Mouse (Mus musculus) limb, embryonic 14.5 days (tissue): ENCODE measurements around the gene Ccsap. TPM values are rescaled to one million over a fixed set of nuclear protein-coding genes. Genes with fewer than 3 reads are reported as not detected.

Source experiments
- ATAC-seq: fragments of 200-750 bp; cut with Nextera tagmentation; 2 replicates; pipeline ENCODE4 v1.8.0; 2017; ENCODE audit warnings: low read depth, moderate number of reproducible peaks, moderate TSS enrichment; ENCODE audit not compliant: low FRiP score
- DNase-seq: peaks from one replicate; pipeline ENCODE4 v3.0.0-alpha.2; 2015; ENCODE audit warnings: low spot score
- H3K27ac ChIP-seq: fragments of 300-500 bp; sonication (generic); replicated peaks from 2 replicates; pipeline ENCODE4 v1.5.1; 2014; ENCODE audit warnings: low read depth, mild to moderate bottlenecking, low read length, moderate library complexity, mixed read lengths
- H3K27me3 ChIP-seq: fragments of 300-500 bp; sonication (generic); 2 replicates; pipeline ENCODE4 v1.6.1; 2014; ENCODE audit warnings: low read length, mixed read lengths; ENCODE audit not compliant: control insufficient read depth, insufficient read depth
- H3K36me3 ChIP-seq: fragments of 300-500 bp; sonication (generic); 2 replicates; pipeline ENCODE4 v1.6.1; 2014; ENCODE audit warnings: mild to moderate bottlenecking, low read length, moderate library complexity, mixed read lengths; ENCODE audit not compliant: control insufficient read depth, insufficient read depth
- H3K4me1 ChIP-seq: fragments of 300-500 bp; sonication (generic); 2 replicates; pipeline ENCODE4 v1.6.1; 2014; ENCODE audit warnings: antibody characterized with exemption, low read length, mixed read lengths; ENCODE audit not compliant: control insufficient read depth, insufficient read depth
- H3K4me2 ChIP-seq: fragments of 300-500 bp; sonication (generic); replicated peaks from 2 replicates; pipeline ENCODE4 v1.6.1; 2014; ENCODE audit warnings: low read depth, mild to moderate bottlenecking, low read length, moderate library complexity; ENCODE audit not compliant: severe bottlenecking
- H3K4me3 ChIP-seq: fragments of 300-500 bp; sonication (generic); replicated peaks from 2 replicates; pipeline ENCODE4 v1.5.1; 2014; ENCODE audit warnings: low read length
- H3K9ac ChIP-seq: fragments of 300-500 bp; sonication (generic); 2 replicates; pipeline ENCODE4 v1.6.1; 2014; ENCODE audit warnings: mild to moderate bottlenecking, low read depth, low read length, moderate library complexity; ENCODE audit not compliant: severe bottlenecking
- H3K9me3 ChIP-seq: fragments of 300-500 bp; sonication (generic); 2 replicates; pipeline ENCODE4 v1.6.1; 2016; ENCODE audit warnings: low read length; ENCODE audit not compliant: control insufficient read depth
- POLR2A ChIP-seq: fragments of 200-500 bp; IDR thresholded peaks from 2 replicates; pipeline ENCODE4 v1.8.0; 2012; ENCODE audit warnings: inconsistent platforms, mild to moderate bottlenecking, moderate library complexity, borderline replicate concordance; ENCODE audit not compliant: insufficient read depth, insufficient read length; ENCODE audit errors: extremely low read depth
- WGBS: fragments of 180-500 bp; shearing (Covaris S2); extraction: QIAGEN DNeasy Blood & Tissue Kit; methylation state at CpG from one replicate; pipeline ENCODE4 v1.1.7; 2014; 5-methylcytosine and 5-hydroxymethylcytosine counted together
- polyA plus RNA-seq, 2 experiments: library from polyadenylated mRNA; depleted of rRNA in 1 of 2; stranded (reverse) in 1 of 2; unstranded in 1 of 2; fragments of >200 nt; fragmentation: Nextera tagmentation in 1 of 2; extraction: Ambion mirVana in 1 of 2; gene quantifications; 2 replicates each; pipeline versions ENCODE4 v1.2.1 to v1.2.3; 2012 to 2014

Gene Ccsap
- polyA plus RNA-seq, 2 experiments, result 3.7 to 4.9 TPM

GRCm38 (mm10) chr8:123827523-123827922, 32.5 kb downstream of the Ccsap start:
- Histone ChIP-seq H3K27me3 (no peaks in the 10 kb centered on the region), H3K36me3 (peaks cover 65% of the 10 kb centered on the region), H3K27ac (no peak overlapping the region), H3K4me2 (no peak overlapping the region), H3K4me3 (no peak overlapping the region), H3K4me1 (no peaks in the 10 kb centered on the region), H3K9ac (no peak overlapping the region), H3K9me3 (no peaks in the 10 kb centered on the region)
- DNase-seq (no peak), ATAC-seq (no peak)
- no peak for TF ChIP-seq POLR2A
- WGBS, result 92% methylated on average over 13 of the region's 13 CpGs

GRCm38 (mm10) chr8:123826758-123827157, 33.3 kb downstream of the Ccsap start:
- no peaks in the 10 kb centered on the region for H3K27me3 ChIP-seq
- no peak overlapping the region for H3K4me2 ChIP-seq
- no peak overlapping the region for H3K9ac ChIP-seq
- 87% methylated on average over 7 of the region's 7 CpGs for WGBS
- H3K4me1 ChIP-seq, result no peaks in the 10 kb centered on the region
- H3K27ac ChIP-seq, result no peak overlapping the region
- H3K9me3 ChIP-seq, result no peaks in the 10 kb centered on the region
- ATAC-seq, result no peak
- H3K36me3 ChIP-seq, result peaks cover 59% of the 10 kb centered on the region
- no peak overlapping the region for H3K4me3 ChIP-seq
- no peak for TF ChIP-seq POLR2A
- no peak for DNase-seq

GRCm38 (mm10) chr8:123826001-123826400, 34.0 kb downstream of the Ccsap start:
- Histone ChIP-seq H3K36me3 (peaks cover 59% of the 10 kb centered on the region), H3K4me1 (no peaks in the 10 kb centered on the region), H3K9ac (no peak overlapping the region), H3K4me2 (no peak overlapping the region), H3K27ac (no peak overlapping the region), H3K27me3 (no peaks in the 10 kb centered on the region), H3K4me3 (no peak overlapping the region), H3K9me3 (no peaks in the 10 kb centered on the region)
- TF ChIP-seq POLR2A, result no peak
- WGBS, result 56% methylated on average over 9 of the region's 9 CpGs
- DNase-seq (peak; percentile 27), ATAC-seq (no peak)

GRCm38 (mm10) chr8:123823532-123824123, 36.4 kb downstream of the Ccsap start:
- Histone ChIP-seq H3K4me1 (no peaks in the 10 kb centered on the region), H3K36me3 (peaks cover 43% of the 10 kb centered on the region), H3K27me3 (no peaks in the 10 kb centered on the region), H3K27ac (no peak overlapping the region), H3K4me3 (no peak overlapping the region), H3K9me3 (no peaks in the 10 kb centered on the region), H3K9ac (no peak overlapping the region), H3K4me2 (no peak overlapping the region)
- 90% methylated on average over 18 of the region's 18 CpGs for WGBS
- ATAC-seq (no peak), DNase-seq (no peak)
- no peak for TF ChIP-seq POLR2A

- DNase-seq (no peak), ATAC-seq (no peak)
- H3K9me3 ChIP-seq, result no peaks in the 10 kb centered on the region
- 94% methylated on average over 10 of the region's 10 CpGs for WGBS
- no peak overlapping the region for H3K9ac ChIP-seq
- no peak overlapping the region for H3K27ac ChIP-seq
- no peak overlapping the region for H3K4me3 ChIP-seq
- H3K36me3 ChIP-seq, result peaks cover 38% of the 10 kb centered on the region
- no peaks in the 10 kb centered on the region for H3K4me1 ChIP-seq
- H3K27me3 ChIP-seq, result no peaks in the 10 kb centered on the region
- no peak overlapping the region for H3K4me2 ChIP-seq
- TF ChIP-seq POLR2A, result no peak
Measured at GRCm38 (mm10) chr8:123823111-123823510, 36.9 kb downstream of the Ccsap start.

GRCm38 (mm10) chr8:123820780-123821179, 39.2 kb downstream of the Ccsap start:
- Histone ChIP-seq H3K4me1 (no peaks in the 10 kb centered on the region), H3K4me3 (no peak overlapping the region), H3K4me2 (no peak overlapping the region), H3K36me3 (peaks cover 21% of the 10 kb centered on the region; the same call in 1 of the 2 replicates), H3K27me3 (no peaks in the 10 kb centered on the region), H3K9me3 (no peaks in the 10 kb centered on the region), H3K9ac (no peak overlapping the region), H3K27ac (no peak overlapping the region)
- DNase-seq (no peak), ATAC-seq (no peak)
- no peak for TF ChIP-seq POLR2A
- WGBS, result 91% methylated on average over 6 of the region's 6 CpGs
